Mouse (Mus musculus) embryonic facial prominence, embryonic 14.5 days (tissue): ENCODE measurements around the gene Hmgb4. TPM values are rescaled to one million over a fixed set of nuclear protein-coding genes. Genes with fewer than 3 reads are reported as not detected.
A peak's percentile ranks its signal among the peaks of the same experiment; 100 is the strongest.

Experiments
- ATAC-seq: fragments of 200-750 bp; cut with Nextera tagmentation; 2 replicates; pipeline ENCODE4 v1.8.0; 2017; ENCODE audit warnings: low read depth, moderate number of reproducible peaks, moderate TSS enrichment
- DNase-seq: peaks from one replicate; pipeline ENCODE4 v3.0.0-alpha.2; 2015; ENCODE audit warnings: low spot score
- H3K27ac ChIP-seq: fragments of 300-500 bp; sonication (generic); replicated peaks from 2 replicates; pipeline ENCODE4 v1.5.1; 2014; ENCODE audit warnings: low read depth, mild to moderate bottlenecking, low read length, moderate library complexity
- H3K27me3 ChIP-seq: fragments of 300-500 bp; sonication (generic); replicated peaks from 2 replicates; pipeline ENCODE4 v1.6.1; 2014; ENCODE audit warnings: low read length; ENCODE audit not compliant: control insufficient read depth, insufficient read depth
- H3K36me3 ChIP-seq: fragments of 300-500 bp; sonication (generic); 2 replicates; pipeline ENCODE4 v1.6.1; 2014; ENCODE audit warnings: low read length, mixed read lengths; ENCODE audit not compliant: control insufficient read depth, insufficient read depth
- H3K4me1 ChIP-seq: fragments of 300-500 bp; sonication (generic); 2 replicates; pipeline ENCODE4 v1.6.1; 2014; ENCODE audit warnings: antibody characterized with exemption, low read length; ENCODE audit not compliant: control insufficient read depth, insufficient read depth
- H3K4me2 ChIP-seq: fragments of 300-500 bp; sonication (generic); 2 replicates; pipeline ENCODE4 v1.6.1; 2014; ENCODE audit warnings: low read depth, mild to moderate bottlenecking, low read length, moderate library complexity, mixed read lengths
- H3K4me3 ChIP-seq: fragments of 300-500 bp; sonication (generic); 2 replicates; pipeline ENCODE4 v1.5.1; 2014; ENCODE audit warnings: low read depth, mild to moderate bottlenecking, low read length
- H3K9ac ChIP-seq: fragments of 300-500 bp; sonication (generic); 2 replicates; pipeline ENCODE4 v1.6.1; 2014; ENCODE audit warnings: low read depth, mild to moderate bottlenecking, low read length, moderate library complexity, mixed read lengths
- H3K9me3 ChIP-seq: fragments of 300-500 bp; sonication (generic); 2 replicates; pipeline ENCODE4 v1.6.1; 2016; ENCODE audit warnings: low read length; ENCODE audit not compliant: control insufficient read depth
- WGBS: fragments of 180-500 bp; shearing (Covaris S2); extraction: QIAGEN DNeasy Blood & Tissue Kit; methylation state at CpG from one replicate; pipeline ENCODE4 v1.1.7; 2014; 5-methylcytosine and 5-hydroxymethylcytosine counted together
- polyA plus RNA-seq: library from polyadenylated mRNA; unstranded; fragments of >200 nt; fragmentation: Nextera tagmentation; extraction: Ambion mirVana; gene quantifications from 2 replicates; pipeline ENCODE4 v1.2.1, GENCODE M21; 2014

The Hmgb4 gene
- polyA plus RNA-seq, 1 experiment from 2014 or later: not detected

- no peaks in the 10 kb centered on the region for H3K36me3 ChIP-seq
- no peak overlapping the region for H3K9ac ChIP-seq
- 0 out of 2 replicates have a peak, but pooled peaks cover 3% of the 10 kb centered on the region for H3K4me1 ChIP-seq
- no peak for ATAC-seq
- no peaks in the 10 kb centered on the region for H3K9me3 ChIP-seq
- H3K4me2 ChIP-seq: no peak overlapping the region
- H3K4me3 ChIP-seq: no peak overlapping the region
- no peak overlapping the region for H3K27ac ChIP-seq
- H3K27me3 ChIP-seq: no peaks in the 10 kb centered on the region
- 54% methylated on average over 19 of the region's 19 CpGs for WGBS
- DNase-seq: peak; percentile 71
Measured at GRCm38 (mm10) chr4:128270931-128271330, 10.2 kb upstream of the Hmgb4 start.

- no peak overlapping the region for H3K27ac ChIP-seq
Measured at GRCm38 (mm10) chr4:128270177-128270576, 9.4 kb upstream of the Hmgb4 start.

GRCm38 (mm10) chr4:128269261-128269875 lies 8.6 kb upstream of the Hmgb4 start:
- no peak overlapping the region for H3K4me2 ChIP-seq
- H3K27ac ChIP-seq: no peak overlapping the region
- no peaks in the 10 kb centered on the region for H3K36me3 ChIP-seq
- H3K9me3 ChIP-seq: no peaks in the 10 kb centered on the region
- H3K4me3 ChIP-seq: no peak overlapping the region
- DNase-seq: no peak
- 0 out of 2 replicates have a peak, but pooled peaks cover 3% of the 10 kb centered on the region for H3K4me1 ChIP-seq
- ATAC-seq: no peak
- no peaks in the 10 kb centered on the region for H3K27me3 ChIP-seq
- WGBS: 82% methylated on average over 9 of the region's 9 CpGs
- no peak overlapping the region for H3K9ac ChIP-seq

More at GRCm38 (mm10) chr4:128270177-128270576, 9.4 kb upstream of the Hmgb4 start:
- H3K36me3 ChIP-seq: no peaks in the 10 kb centered on the region
- no peak overlapping the region for H3K9ac ChIP-seq
- no peaks in the 10 kb centered on the region for H3K27me3 ChIP-seq
- H3K9me3 ChIP-seq: no peaks in the 10 kb centered on the region
- no peak for ATAC-seq
- H3K4me3 ChIP-seq: no peak overlapping the region
- 35% methylated on average over 10 of the region's 10 CpGs for WGBS
- H3K4me1 ChIP-seq: 0 out of 2 replicates have a peak, but pooled peaks cover 3% of the 10 kb centered on the region
- H3K4me2 ChIP-seq: no peak overlapping the region
- peak; percentile 43 for DNase-seq

DNA sequence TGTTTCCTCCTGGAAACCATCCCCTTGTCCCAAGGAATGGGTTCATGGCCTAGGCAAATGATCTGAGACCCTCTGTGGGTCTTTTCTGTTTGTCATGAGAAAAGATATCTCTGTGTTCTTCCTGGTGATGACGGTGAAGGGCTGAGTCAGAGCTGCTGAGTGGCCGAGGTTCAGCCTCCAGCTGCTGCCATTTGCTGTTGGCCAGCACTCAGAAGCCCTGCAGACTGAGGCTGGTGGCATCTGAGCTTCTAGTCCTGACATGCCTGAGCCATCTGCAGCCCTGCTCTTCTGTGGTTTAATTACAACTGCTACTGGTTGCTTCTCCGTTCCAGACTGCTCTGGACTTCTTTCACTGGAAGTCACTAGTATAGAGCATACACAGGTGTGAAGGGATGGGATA lies 4.6 kb upstream of the Hmgb4 start:
- Histone ChIP-seq H3K36me3 (no peaks in the 10 kb centered on the region), H3K9me3 (no peaks in the 10 kb centered on the region), H3K27ac (no peak overlapping the region), H3K27me3 (no peaks in the 10 kb centered on the region), H3K4me1 (no peaks in the 10 kb centered on the region), H3K4me2 (no peak overlapping the region), H3K9ac (no peak overlapping the region), H3K4me3 (no peak overlapping the region)
- no peak for ATAC-seq
- no peak for DNase-seq
- WGBS: 75% methylated on average over 3 of the region's 3 CpGs

DNA sequence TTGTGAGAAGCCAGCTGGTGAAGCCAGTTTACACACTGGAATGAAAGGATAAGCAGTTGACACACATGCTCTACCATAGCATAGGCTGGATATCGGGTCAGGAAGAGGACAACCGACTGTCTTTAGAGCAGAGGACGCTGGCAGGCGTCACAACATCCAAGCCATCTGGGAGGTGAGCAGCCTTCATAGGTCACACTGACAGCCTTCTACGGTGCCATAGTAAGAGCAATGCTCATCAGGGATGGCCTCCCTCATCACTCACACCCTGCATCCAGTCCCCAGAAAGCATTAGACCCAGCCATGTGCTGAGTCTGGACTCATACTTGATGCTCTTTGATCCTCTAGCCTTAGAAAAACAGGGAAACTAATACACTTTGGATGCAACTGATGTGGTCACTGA lies 3.7 kb upstream of the Hmgb4 start:
- Histone ChIP-seq H3K9ac (no peak overlapping the region), H3K9me3 (no peaks in the 10 kb centered on the region), H3K4me3 (no peak overlapping the region), H3K27ac (no peak overlapping the region), H3K36me3 (no peaks in the 10 kb centered on the region), H3K4me1 (no peaks in the 10 kb centered on the region), H3K4me2 (no peak overlapping the region), H3K27me3 (no peaks in the 10 kb centered on the region)
- ATAC-seq (no peak), DNase-seq (no peak)
- whole genome bisulfite sequencing: 81% methylated on average over 5 of the region's 5 CpGs

DNA sequence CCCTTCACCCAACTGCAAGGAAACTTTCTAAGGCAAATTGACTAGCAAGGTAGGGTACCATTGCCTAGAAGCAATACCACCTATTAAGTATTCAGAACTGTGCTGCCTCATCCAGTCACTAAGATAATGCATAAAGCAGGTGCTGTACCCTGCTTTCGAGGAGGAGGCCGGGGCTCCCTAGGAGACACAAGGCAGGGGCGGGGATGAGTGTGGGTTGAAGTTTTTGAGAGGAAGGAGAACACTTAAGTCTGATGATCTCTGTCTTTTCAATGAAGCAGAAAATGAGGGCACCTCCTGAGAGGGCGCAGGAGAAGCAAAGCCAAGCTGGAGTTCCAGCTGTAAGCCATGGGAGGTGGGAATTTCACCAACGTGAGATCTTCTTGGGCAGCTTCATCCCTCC lies 1.5 kb downstream of the Hmgb4 start:
- no peak for ATAC-seq
- no peak overlapping the region for H3K4me2 ChIP-seq

DNA sequence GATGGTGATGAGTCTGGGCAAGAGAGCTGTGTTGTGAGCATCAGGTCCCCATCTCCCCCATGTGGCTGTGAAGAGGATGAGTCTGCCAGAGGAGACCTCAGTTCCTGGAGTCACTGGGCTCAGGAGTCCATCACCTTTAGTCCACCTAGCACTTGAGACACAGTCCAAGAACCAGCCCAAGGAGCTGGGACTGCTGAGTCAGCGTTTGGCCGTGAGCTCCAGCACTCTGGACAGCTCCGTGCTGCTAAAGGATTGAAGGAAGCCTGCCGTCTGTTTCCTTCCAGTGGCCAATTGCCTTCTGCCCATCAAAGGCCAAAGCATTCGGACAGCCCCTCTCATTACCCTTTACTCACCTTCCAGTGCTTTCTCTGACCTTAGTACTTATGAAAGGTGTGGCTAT lies 12.1 kb downstream of the Hmgb4 start:
- ATAC-seq (no peak), DNase-seq (peak; percentile 69)
- Histone ChIP-seq H3K27me3 (no peaks in the 10 kb centered on the region), H3K4me2 (no peak overlapping the region), H3K27ac (no peak overlapping the region), H3K9ac (no peak overlapping the region), H3K4me1 (no peaks in the 10 kb centered on the region), H3K9me3 (no peaks in the 10 kb centered on the region), H3K4me3 (no peak overlapping the region), H3K36me3 (no peaks in the 10 kb centered on the region)
- WGBS: 17% methylated on average over 5 of the region's 5 CpGs

More for the DNA sequence above, 1.5 kb downstream of the Hmgb4 start:
- Histone ChIP-seq H3K4me1 (no peaks in the 10 kb centered on the region), H3K36me3 (no peaks in the 10 kb centered on the region), H3K27me3 (no peaks in the 10 kb centered on the region), H3K4me3 (no peak overlapping the region), H3K9ac (no peak overlapping the region), H3K9me3 (no peaks in the 10 kb centered on the region), H3K27ac (no peak overlapping the region)
- WGBS: 82% methylated on average over 5 of the region's 5 CpGs
- no peak for DNase-seq

- no peaks in the 10 kb centered on the region for H3K27me3 ChIP-seq
- H3K27ac ChIP-seq: no peak overlapping the region
- no peaks in the 10 kb centered on the region for H3K9me3 ChIP-seq
- H3K9ac ChIP-seq: no peak overlapping the region
- peak; percentile 62 for DNase-seq
- H3K36me3 ChIP-seq: no peaks in the 10 kb centered on the region
- H3K4me3 ChIP-seq: no peak overlapping the region
- no peak overlapping the region for H3K4me2 ChIP-seq
- H3K4me1 ChIP-seq: no peaks in the 10 kb centered on the region
- 27% methylated on average over 2 of the region's 2 CpGs for WGBS
- ATAC-seq: no peak
Measured at GRCm38 (mm10) chr4:128245201-128245600, 15.6 kb downstream of the Hmgb4 start.

DNA sequence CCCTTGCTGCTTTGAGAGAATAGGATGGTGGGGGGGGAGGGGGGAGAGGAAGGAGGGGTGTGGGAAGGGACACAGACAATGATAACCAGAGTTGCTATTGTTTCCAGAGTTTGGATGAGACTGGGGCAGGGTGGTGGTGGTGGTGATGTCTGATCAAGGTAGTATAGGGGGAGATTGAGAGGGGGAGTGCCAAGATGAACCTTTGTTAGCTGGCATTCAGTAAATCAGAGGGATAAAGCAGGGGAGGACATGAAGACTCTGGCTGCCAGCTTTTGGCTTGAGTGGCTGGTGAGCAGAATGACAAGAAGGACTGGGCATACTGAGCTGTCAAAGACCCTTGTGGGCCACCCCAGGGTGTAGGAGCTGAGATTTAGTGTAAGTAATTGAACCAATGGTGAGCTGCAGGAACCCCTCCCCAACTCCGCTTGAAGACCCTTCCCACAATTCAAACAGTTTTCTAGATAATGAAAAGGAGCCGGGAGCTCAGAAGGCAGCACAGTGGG lies 18.9 kb downstream of the Hmgb4 start:
- H3K4me2 ChIP-seq: no peak overlapping the region
- WGBS: 62% methylated on average over 2 of the region's 2 CpGs
- no peak overlapping the region for H3K27ac ChIP-seq
- H3K36me3 ChIP-seq: no peaks in the 10 kb centered on the region
- no peaks in the 10 kb centered on the region for H3K9me3 ChIP-seq
- no peak overlapping the region for H3K4me3 ChIP-seq
- no peak overlapping the region for H3K9ac ChIP-seq
- no peaks in the 10 kb centered on the region for H3K4me1 ChIP-seq
- no peaks in the 10 kb centered on the region for H3K27me3 ChIP-seq
- ATAC-seq (no peak), DNase-seq (no peak)
